Mouse (Mus musculus) myocyte (in vitro differentiated cells): ENCODE measurements around the gene Slc6a1.

Source experiments
- MAX ChIP-seq: IDR thresholded peaks from one replicate; pipeline ENCODE4 v1.6.1; 2011; ENCODE audit warnings: low read depth, mild to moderate bottlenecking, control low read depth
- MYOG ChIP-seq, 3 experiments: IDR thresholded peaks; one replicate each; pipeline ENCODE4 v1.6.1; 2011; ENCODE audit warnings: control low read depth in 2 of 3, low read depth in 2 of 3, mild to moderate bottlenecking in 2 of 3; ENCODE audit not compliant: insufficient read length in 2 of 3, control insufficient read depth in 1 of 3, insufficient read depth in 1 of 3
- POLR2A ChIP-seq: IDR thresholded peaks from one replicate; pipeline ENCODE4 v1.6.1; 2011; ENCODE audit warnings: low read depth, mild to moderate bottlenecking, control low read depth, moderate library complexity; ENCODE audit not compliant: insufficient read length
- POLR2AphosphoS2 ChIP-seq: IDR thresholded peaks from one replicate; pipeline ENCODE4 v1.6.1; 2011; ENCODE audit warnings: low read depth, control low read depth; ENCODE audit not compliant: insufficient read length
- SRF ChIP-seq: IDR thresholded peaks from one replicate; pipeline ENCODE4 v1.6.1; 2011; ENCODE audit warnings: low read depth; ENCODE audit not compliant: control insufficient read depth, insufficient read length
- TCF12 ChIP-seq: IDR thresholded peaks from one replicate; pipeline ENCODE4 v1.6.1; 2011; ENCODE audit warnings: mild to moderate bottlenecking, control low read depth; ENCODE audit not compliant: poor library complexity, insufficient read depth, severe bottlenecking

DNA sequence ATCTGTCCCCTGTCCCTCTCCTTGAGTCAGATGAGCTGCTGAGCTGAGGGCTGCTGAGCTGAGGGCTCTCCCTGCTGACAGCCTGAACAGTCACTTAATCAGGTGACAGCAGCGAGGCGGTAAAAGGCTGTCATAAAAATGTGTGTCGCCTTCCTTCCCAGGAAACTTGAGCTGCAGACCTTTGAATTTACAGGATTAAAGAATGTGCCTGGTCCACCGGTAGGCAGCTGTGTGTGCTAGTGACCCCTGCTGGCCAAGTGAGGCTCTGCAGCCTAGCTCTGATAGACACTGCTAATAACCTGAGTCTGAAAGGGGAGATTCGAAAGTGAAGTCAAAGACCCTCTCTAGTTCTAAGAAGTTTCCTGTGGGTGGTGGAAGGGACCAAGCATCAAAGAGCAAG, 32.1 kb upstream of the Slc6a1 start:
- TF ChIP-seq POLR2AphosphoS2 (no peak), POLR2A (no peak), SRF (no peak), TCF12 (no peak), MYOG (IDR thresholded peaks at IDR 0.05; ENCODE audit: control insufficient read depth in 1 of 3, insufficient read depth in 1 of 3, insufficient read length in 2 of 3, low read depth in 2 of 3) (no peak), MAX (no peak)
